Mouse (Mus musculus) right cerebral cortex, postnatal 4 days (tissue): ENCODE results near the gene Dclk2.
A peak's percentile ranks its signal among the peaks of the same experiment; 100 is the strongest.

Experiments used
- DNase-seq: peaks from one replicate; pipeline ENCODE4 v3.0.0-alpha.2; 2022

Dclk2 gene

GRCm38 (mm10) chr3:86920343-86921083 lies at the start of gene Dclk2:
TSS of gene Dclk2 (minus strand) at chr3:86920852.
- DNase-seq, result peak; percentile 82

DNA sequence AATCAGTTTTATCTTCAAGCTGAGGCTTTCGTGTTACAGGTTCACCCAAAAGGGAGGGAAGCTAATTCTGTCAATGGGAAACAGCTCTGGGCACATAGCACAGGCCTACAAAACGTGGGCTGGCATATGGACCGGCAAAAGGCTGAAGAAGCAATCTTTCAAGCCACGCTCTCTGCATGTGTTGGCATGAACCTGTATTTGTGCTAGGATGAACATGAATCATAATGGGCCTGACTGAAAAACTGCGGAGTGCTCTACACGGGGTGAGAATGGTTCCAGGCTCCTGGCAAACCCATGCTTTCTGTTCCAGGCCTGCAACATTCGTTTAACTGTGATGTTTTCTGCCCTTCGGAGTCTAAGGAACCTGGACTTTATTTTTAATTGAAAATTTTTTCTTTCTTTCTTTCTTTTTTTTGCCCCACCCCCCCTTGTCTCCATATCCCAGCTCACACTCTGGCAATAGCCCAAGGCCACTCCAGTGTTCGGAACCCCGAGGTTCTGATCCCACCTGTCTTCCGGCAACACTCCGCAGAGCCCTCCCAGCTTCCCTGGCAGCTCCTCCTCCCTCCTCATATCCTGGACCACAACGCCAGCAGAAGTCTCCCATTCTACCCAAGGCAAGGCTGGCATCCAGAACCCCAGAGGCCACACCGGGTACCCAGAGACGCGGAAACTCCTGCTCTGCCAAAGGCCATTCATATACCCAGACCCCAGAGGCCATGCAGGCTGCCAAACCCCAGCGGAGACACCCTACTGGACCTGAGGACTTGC lies 42.2 kb upstream of the Dclk2 start:
- DNase-seq, result no peak

- no peak for DNase-seq
These were observed 40.7 kb upstream of the Dclk2 start for GRCm38 (mm10) chr3:86961395-86961669.

DNA sequence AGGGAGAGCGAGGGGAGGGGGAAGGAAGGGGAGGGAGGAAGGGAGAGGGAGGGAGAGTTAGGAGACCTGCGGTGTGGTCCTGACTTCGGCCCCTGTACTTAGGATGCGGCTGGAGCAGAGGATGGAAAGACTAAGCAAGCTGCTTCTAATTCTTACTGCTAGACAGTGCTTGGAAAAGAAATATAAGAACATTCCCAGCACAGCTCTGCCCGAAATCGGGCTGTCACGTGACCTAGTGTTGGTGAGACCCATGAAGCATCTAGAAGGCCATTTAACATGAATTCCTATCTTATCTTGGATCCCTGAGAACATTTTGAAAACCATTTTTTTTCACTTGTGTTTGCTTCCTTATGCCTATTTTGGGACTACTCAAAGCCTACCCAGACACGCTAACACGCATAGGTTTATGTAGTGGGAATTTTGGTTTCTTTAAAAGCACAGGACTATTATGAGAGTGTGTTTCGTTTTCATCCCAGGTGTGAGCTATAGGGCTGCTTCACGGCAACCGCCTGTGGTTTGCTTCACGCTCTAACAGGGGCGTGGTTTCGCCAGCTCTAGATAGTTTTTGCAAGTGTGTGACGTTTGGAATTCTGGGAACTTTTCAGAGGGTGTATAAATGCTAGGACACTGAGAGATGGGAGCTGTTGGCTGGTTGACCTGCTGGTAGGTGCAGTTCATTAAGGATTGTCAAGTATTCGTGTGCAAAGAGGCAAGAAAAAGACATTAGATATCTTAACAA lies 40.2 kb upstream of the Dclk2 start:
- DNase-seq, result no peak

DNA sequence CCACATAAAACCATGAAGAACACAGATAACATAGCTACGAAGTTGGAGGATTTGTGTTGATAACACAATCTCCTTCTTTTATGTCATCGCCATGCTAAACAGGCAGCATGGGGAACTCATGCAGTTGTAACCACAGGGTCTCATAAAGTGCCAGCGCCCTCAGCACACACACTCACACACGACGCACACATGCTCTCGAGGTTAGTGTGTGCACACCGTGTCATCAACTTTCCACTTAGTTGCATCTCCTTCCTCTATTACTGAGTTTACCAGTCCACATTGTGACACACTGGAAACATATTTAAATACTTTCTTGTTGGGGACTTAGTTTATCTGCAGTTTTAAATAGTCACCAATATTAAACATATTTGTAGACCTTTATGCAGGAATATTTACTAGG lies 38.4 kb upstream of the Dclk2 start:
- no peak for DNase-seq

DNA sequence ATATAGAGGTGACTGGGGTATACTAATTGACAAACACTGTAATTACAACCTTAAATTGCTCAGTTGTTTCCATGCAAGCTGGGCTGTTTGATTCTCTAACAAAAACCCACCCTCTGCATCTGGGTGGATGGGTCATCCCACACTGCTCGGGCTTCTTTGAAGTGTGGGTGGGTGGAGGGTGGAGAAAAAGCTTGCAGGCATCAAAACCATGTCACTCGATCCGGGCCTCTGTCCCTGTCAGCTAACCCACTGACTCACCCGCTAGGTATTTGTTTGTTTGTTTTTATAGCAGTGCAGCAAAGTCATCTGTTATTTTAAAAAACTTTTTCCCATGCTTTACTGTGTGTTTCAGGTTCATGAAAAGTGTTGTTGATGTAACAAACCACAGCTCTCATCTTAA lies 34.7 kb upstream of the Dclk2 start:
- no peak for DNase-seq

GRCm38 (mm10) chr3:86954521-86954920 lies 33.9 kb upstream of the Dclk2 start:
- no peak for DNase-seq

- DNase-seq, result no peak
These were observed 33.2 kb upstream of the Dclk2 start for GRCm38 (mm10) chr3:86953819-86954218.

DNA sequence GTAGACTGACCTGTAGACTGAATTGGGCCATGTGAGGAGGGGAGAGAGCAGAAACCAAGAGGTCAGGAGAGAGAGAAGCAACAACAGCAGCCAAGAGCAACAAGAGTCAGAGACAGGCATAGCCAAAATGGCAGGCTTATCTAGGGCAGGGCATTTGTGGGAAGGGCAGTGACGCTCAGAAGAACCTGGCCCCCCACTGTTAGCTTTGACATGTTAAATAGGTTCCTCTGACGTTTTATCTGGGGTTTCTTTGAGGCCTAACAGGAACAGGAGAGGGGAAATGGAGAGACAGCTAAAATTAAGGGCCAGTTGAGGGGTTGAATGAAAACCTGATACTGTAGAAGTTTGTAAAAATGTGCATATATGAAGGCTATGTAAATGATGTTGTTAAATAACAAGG lies 30.0 kb upstream of the Dclk2 start:
- DNase-seq, result no peak

DNA sequence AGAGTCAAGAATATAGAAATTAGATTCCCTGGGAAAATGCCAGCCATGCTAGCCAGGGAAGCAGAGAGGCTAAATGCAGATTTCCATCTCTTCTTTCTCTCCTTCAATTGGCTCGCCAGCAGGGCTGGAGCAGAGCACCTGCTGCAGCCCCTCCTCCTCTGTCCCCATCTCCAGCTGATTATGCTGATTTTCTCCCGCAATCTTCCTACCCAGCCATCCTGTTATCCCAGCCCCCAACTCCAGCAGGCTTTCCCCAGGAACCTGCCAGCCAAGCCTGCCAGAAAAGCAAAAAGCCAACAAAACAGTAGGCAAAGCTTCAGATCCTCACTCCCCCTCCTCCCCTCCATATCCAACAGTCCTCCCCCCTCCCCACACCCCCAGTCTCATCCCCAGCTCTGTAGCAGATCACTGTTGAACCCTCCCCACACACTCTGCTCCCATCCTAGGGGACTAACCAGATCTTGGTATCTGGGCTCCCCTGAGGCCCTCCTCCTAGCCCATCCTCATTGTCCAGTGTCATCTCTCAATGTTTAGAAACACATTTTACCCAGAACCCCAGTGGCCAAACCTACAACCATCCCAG lies 15.7 kb upstream of the Dclk2 start:
- peak; percentile 39 for DNase-seq

GRCm38 (mm10) chr3:86933446-86933845 lies 12.8 kb upstream of the Dclk2 start:
- DNase-seq, result no peak

GRCm38 (mm10) chr3:86923686-86924085 lies 3.0 kb upstream of the Dclk2 start:
- no peak for DNase-seq

DNA sequence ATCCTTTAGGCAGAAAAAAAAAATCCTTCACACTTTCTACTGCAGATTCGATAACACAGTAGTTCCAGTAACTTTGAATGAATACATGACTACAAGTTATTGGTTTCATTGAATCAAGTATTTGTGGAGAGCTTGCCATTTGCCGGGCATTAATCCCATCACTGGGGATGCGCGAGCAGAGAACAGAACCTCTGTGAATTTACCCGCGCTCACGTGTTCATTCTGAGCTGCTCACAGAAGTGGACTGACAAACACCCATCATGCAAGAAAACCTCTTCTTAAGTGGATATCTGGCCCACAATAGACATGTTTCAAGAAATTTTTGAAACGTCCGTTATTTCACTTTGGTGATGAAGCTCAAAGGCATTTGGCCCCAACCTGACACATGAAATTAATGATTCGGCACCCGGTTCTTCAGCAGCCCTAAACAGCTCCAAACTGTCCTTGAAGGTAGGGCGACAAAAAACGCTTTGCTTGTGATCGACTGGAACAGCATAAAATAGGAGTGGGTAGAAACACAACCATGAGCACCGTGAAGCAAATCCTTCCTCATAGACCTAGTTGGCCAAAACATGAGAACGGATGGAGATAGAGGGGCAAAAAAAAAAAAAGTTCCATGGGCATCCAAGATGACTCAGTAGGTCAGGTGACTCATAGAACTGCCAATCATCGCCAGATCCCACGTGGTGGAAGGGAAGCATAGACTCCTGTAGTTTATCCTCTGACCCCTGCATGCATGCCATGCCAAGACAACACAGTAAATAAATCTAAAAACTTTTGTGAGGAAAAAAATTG lies 726 bp upstream of the Dclk2 start:
- no peak for DNase-seq

GRCm38 (mm10) chr3:86919641-86920342 lies 860 bp downstream of the Dclk2 start:
- peak; percentile 51 for DNase-seq

DNA sequence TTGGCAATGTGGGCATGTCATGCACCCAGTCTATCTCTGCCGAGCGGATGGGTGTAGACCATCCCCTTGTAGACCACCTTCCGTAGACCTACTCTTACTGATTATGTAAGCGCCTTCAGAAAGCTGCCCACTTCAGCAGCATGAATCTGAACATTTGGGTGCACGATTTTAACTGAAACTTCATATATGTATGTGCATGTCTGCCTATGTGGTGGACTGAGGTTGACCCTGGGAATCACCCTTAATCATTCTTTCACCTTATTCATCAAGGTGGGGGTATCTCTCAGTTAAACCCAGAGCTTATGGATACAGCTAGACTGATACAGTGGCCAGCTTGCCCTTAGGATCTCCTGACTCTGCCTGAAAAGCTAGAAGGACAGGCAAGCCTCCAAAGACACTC lies 3.6 kb downstream of the Dclk2 start:
- DNase-seq, result no peak

- DNase-seq, result no peak
These were observed 4.0 kb downstream of the Dclk2 start for GRCm38 (mm10) chr3:86916626-86917025.

DNA sequence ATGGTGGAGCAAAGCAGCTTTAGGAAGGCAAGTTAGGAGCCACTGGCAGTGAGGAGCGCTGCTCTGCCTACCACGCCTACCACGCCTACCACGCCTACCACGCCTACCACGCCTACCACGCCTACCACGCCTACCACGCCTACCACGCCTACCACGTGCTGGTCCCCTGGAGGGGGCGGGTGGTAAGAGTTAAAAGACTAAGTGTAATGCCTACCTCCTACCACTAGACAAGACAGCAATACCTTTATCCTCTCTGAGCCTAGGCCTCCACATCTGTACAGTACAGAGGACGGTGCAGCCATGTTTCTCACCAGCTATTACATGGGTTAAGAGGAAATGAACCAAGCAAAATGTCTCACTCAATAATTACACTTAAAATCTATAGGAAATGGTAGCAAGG lies 5.4 kb downstream of the Dclk2 start:
- DNase-seq, result no peak

DNA sequence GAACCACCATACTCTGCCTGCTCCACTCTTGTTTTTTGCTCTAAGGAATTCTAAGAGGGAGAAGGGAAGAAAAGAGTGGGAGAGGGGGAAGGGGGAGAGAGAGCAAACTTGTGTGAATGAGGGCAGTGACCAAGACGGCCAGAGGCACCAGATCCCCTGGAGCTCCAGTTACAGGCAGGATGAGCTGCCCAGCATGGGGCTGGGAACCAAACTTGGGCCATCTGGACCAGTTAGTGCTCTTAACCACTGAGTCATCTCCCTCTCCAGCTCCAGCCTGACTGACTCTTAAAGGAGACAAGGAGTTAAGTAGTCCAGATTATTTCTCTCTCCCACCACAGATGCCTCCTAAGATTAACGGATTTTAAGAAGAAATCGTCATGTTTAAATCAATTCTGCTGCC lies 6.3 kb downstream of the Dclk2 start:
- DNase-seq, result no peak

- no peak for DNase-seq
These were observed 22.3 kb downstream of the Dclk2 start for GRCm38 (mm10) chr3:86898366-86898765.

DNA sequence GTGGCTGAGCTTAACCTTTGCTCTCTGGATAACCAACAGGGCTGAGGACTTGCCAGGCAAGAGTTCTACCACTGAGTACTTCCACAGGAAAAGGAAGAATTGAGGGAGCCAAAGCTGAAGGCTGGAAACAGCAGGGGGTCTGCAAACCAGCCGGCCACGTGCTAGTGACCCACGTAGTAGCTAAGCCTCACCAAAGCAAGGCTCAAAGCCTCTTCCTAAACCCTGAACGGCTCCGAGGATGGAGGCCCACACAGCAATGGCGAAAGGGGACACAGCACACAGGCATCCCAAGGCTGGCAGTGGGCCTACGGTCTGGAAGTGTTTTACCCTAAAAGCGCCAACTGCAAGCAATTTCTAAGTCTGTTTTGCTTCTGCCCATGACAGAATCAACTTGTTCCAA lies 23.1 kb downstream of the Dclk2 start:
- peak; percentile 50 for DNase-seq

DNA sequence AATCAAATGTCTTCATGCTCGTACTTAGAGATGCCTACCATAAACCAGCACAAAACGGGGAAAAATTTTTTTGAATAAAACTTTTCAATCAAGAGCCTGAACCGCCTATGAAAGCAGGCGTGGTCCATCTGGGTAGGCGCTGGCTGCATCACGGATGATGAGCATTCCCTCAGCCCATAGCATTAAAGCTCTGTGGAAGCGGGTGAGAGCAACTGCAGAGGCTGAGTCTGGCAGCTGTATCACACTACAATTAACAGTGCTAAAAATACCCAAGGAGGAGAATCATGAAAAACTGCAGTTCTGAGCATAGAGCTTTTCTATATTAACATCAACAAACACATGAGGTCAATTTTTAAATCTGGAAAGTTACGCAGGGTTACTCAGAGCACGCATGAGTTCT lies 23.6 kb downstream of the Dclk2 start:
- DNase-seq, result no peak

DNA sequence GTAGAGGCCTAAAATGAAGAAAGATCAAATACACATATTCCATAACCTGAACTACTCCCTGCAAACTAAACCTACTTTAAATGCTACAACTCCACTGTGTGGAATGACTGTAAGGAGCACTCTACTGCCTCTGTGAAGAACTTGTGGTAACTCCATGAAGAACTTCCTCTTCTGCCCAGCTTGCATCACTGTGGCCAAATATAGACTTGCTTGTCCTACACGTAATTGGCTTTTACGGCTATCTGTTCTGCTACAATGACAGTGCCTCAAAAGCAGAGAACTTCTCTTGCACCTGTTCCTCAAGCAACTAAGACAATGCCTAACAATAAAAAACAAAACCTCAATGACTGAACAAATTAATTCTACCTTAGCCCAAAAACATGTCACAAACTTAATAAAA lies 26.2 kb downstream of the Dclk2 start:
- DNase-seq, result no peak
